Mouse (Mus musculus): ENCODE results near the gene Slc38a1. TPM values are rescaled to one million over a fixed set of nuclear protein-coding genes. Genes with fewer than 3 reads are reported as not detected.

The Slc38a1 gene
- 0.74 and 0.87 TPM in 2 replicates for total RNA-seq (2014; rRNA removed)
- polyA plus RNA-seq (2012; rRNA removed): 0.31 and 2.0 TPM in 2 replicates

DNA sequence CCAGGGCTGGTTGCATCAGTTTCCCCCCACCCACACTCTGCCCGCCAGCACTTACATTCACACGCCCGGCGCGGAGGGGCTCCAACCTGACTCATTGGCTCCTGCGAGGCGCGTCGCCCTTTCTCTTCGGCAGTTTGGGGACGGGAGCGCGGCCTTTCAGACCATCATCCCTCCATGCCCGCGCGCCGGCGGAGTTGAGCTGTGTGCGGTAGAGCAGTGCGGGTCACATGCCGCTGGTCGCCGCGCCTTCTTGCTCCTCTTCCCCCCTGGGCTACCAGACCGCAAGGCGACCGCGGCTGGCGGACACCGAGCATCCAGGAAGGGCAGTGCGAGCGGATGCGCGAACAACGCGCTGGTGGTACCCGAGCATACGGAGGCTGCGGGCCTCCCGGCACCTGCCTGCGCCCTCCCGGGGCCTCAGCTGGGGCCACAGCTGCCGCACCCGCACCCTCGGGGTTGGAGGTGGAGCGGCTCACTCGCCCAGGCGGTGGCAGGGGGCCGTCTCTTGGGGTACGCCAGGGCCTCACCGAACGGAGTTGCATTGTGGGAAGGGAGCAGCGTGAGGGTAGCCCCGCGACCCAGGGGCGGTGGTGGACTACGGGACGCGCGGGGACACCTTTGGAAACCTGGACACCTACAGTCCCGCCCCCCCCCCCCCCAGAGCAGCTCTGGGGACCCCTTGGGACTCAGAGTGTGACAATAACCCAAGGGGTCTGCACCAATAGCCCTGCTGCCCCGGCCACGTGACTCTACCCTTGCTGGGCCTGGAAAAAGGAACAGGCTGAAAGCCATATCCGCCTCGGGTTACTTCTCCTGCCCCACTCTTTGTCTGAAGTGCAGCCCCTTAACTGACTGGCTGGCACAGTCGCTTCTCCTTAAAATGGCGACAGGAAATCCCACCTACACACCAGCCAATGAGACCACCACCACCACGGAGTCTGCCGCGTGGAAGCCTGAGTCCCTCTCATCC, at the start of gene Slc38a1:
TSS of gene Slc38a1 (minus strand) at position 478 of the 970 bp plus-strand sequence.
- Histone ChIP-seq H3K9ac (ENCODE audit: low read depth, low read length) (peak within 1 kb of the TSS; percentile 71), H3K79me2 (ENCODE audit: control insufficient read depth, insufficient read depth, low read length) (no peaks in the 10 kb centered on the region), H3K27ac (replicated peaks; ENCODE audit: insufficient read depth, low read depth, low read length) (peak within 1 kb of the TSS; percentile 26; the same call in 1 of the 2 replicates), H3K4me1 (ENCODE audit: control insufficient read depth, insufficient read depth, low read length) (no peaks in the 10 kb centered on the region), H3K36me3 (ENCODE audit: control insufficient read depth, insufficient read depth, low read length) (no peaks in the 10 kb centered on the region), H3K4me3 (ENCODE audit: insufficient read depth, low read depth, low read length) (peak within 1 kb of the TSS; percentile 73), H3K27me3 (ENCODE audit: control insufficient read depth, insufficient read depth, low read length) (peaks cover 6% of the 10 kb centered on the region)
- WGBS: 3% methylated on average over 68 of the region's 70 CpGs
- no peak for TF ChIP-seq CTCF (IDR thresholded peaks at IDR 0.05; ENCODE audit: low read depth, low read length)
- no peak for TF ChIP-seq POLR2A (IDR thresholded peaks at IDR 0.05; ENCODE audit: extremely low read depth, insufficient read depth, low read length)
- DNase-seq (ENCODE audit: extremely low read depth, low read depth, low spot score): no peak

DNA sequence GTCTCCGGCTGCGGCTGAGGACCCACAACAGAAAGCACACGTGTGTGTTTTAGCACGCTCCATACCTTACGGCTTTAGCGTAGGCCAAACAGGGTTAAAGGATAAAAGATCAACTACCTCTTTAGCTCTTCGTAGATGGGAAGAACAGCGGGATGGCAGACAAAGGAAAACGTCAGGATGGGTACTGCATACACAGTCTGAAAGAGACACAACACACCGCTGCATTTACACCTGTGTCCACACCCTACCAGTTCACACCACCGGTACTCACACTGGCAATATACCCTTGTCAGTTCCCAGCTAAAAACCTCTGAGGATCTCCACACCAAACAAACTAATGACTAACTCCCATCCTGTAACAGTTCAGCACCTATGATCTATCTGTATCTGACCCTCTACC, 49.7 kb upstream of the Slc38a1 start:
- DNase-seq (ENCODE audit: extremely low read depth, low read depth, low spot score): no peak
- WGBS: 95% methylated on average over 11 of the region's 11 CpGs
- Histone ChIP-seq H3K36me3 (ENCODE audit: control insufficient read depth, insufficient read depth, low read length) (peaks cover 87% of the 10 kb centered on the region), H3K9ac (ENCODE audit: low read depth, low read length) (no peak overlapping the region), H3K79me2 (ENCODE audit: control insufficient read depth, insufficient read depth, low read length) (no peaks in the 10 kb centered on the region), H3K4me3 (ENCODE audit: insufficient read depth, low read depth, low read length) (no peak overlapping the region), H3K27ac (replicated peaks; ENCODE audit: insufficient read depth, low read depth, low read length) (no peak overlapping the region), H3K27me3 (ENCODE audit: control insufficient read depth, insufficient read depth, low read length) (no peaks in the 10 kb centered on the region), H3K4me1 (ENCODE audit: control insufficient read depth, insufficient read depth, low read length) (peaks cover 4% of the 10 kb centered on the region; the same call in 1 of the 2 replicates)
- TF ChIP-seq POLR2A (IDR thresholded peaks at IDR 0.05; ENCODE audit: extremely low read depth, insufficient read depth, low read length) (no peak), CTCF (IDR thresholded peaks at IDR 0.05; ENCODE audit: low read depth, low read length) (no peak)

DNA sequence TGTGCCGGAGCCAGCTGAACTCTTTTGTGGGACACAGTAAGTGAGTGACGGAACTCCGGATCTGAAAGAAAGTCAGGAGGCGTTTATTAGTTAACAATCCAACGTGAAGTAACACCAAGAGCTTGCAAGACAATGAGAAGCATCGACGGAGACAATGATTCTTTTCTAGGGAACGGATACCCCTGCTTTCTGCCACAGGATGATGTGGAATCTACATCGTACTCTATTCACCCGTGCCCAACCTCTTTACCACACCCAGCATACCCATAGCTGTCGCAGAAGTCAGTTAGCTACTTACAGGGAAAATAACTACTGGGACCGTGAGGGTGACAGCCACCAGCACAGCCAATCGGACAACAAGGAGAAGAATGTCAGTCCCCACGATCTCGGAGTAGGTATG, 48.7 kb upstream of the Slc38a1 start:
- 94% methylated on average over 15 of the region's 15 CpGs for WGBS
- DNase-seq (ENCODE audit: extremely low read depth, low read depth, low spot score): no peak
- Histone ChIP-seq H3K27ac (replicated peaks; ENCODE audit: insufficient read depth, low read depth, low read length) (no peak overlapping the region), H3K79me2 (ENCODE audit: control insufficient read depth, insufficient read depth, low read length) (no peaks in the 10 kb centered on the region), H3K36me3 (ENCODE audit: control insufficient read depth, insufficient read depth, low read length) (peaks cover 82% of the 10 kb centered on the region), H3K4me3 (ENCODE audit: insufficient read depth, low read depth, low read length) (no peak overlapping the region), H3K27me3 (ENCODE audit: control insufficient read depth, insufficient read depth, low read length) (no peaks in the 10 kb centered on the region), H3K4me1 (ENCODE audit: control insufficient read depth, insufficient read depth, low read length) (peaks cover 4% of the 10 kb centered on the region; the same call in 1 of the 2 replicates), H3K9ac (ENCODE audit: low read depth, low read length) (no peak overlapping the region)
- TF ChIP-seq POLR2A (IDR thresholded peaks at IDR 0.05; ENCODE audit: extremely low read depth, insufficient read depth, low read length) (no peak), CTCF (IDR thresholded peaks at IDR 0.05; ENCODE audit: low read depth, low read length) (no peak)

DNA sequence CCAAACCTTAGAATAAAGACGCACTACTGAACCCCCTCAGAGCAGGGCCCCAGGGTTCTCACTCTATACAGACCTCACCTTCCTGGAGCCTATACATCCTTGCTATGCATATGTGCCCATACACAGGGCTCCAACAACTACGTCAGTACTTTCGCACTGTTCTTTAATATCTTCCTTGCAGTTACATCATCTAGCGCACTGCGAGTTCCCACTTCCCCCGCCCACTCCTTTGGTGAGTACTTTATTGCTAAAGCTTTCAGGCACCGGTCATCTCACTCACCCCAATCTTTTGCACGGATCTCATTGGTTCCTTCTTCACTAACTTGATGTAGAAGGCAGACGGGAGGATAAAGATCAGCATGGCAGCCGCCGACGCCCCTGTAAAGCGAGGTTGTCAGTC, 48.1 kb upstream of the Slc38a1 start:
- 89% methylated on average over 13 of the region's 13 CpGs for WGBS
- Histone ChIP-seq H3K27me3 (ENCODE audit: control insufficient read depth, insufficient read depth, low read length) (no peaks in the 10 kb centered on the region), H3K79me2 (ENCODE audit: control insufficient read depth, insufficient read depth, low read length) (no peaks in the 10 kb centered on the region), H3K4me3 (ENCODE audit: insufficient read depth, low read depth, low read length) (no peak overlapping the region), H3K4me1 (ENCODE audit: control insufficient read depth, insufficient read depth, low read length) (peaks cover 3% of the 10 kb centered on the region; the same call in 1 of the 2 replicates), H3K9ac (ENCODE audit: low read depth, low read length) (no peak overlapping the region), H3K27ac (replicated peaks; ENCODE audit: insufficient read depth, low read depth, low read length) (no peak overlapping the region), H3K36me3 (ENCODE audit: control insufficient read depth, insufficient read depth, low read length) (peaks cover 77% of the 10 kb centered on the region)
- TF ChIP-seq POLR2A (IDR thresholded peaks at IDR 0.05; ENCODE audit: extremely low read depth, insufficient read depth, low read length) (no peak), CTCF (IDR thresholded peaks at IDR 0.05; ENCODE audit: low read depth, low read length) (no peak)
- DNase-seq (ENCODE audit: extremely low read depth, low read depth, low spot score): no peak

DNA sequence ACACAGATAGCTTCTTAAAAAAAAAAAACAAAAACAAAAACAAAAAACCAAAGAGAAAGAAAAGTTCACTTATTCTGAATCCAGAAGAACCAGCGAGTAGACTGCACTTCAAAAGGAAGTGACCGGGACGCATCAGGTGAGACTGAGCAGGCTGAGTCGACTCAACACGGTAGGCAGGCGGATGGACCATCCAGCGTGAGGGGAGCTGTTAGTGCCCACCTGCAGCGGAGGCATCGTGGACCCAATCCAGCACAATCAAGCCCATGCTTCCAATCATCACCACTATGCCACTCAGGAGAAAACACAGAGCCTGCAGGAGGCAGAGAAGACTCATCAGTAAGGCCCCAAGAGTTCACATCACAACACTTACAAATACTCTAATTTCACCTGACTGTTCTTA, 47.2 kb upstream of the Slc38a1 start:
- DNase-seq (ENCODE audit: extremely low read depth, low read depth, low spot score): no peak
- 93% methylated on average over 9 of the region's 9 CpGs for WGBS
- Histone ChIP-seq H3K9ac (ENCODE audit: low read depth, low read length) (no peak overlapping the region), H3K4me3 (ENCODE audit: insufficient read depth, low read depth, low read length) (no peak overlapping the region), H3K4me1 (ENCODE audit: control insufficient read depth, insufficient read depth, low read length) (no peaks in the 10 kb centered on the region), H3K36me3 (ENCODE audit: control insufficient read depth, insufficient read depth, low read length) (peaks cover 68% of the 10 kb centered on the region), H3K27ac (replicated peaks; ENCODE audit: insufficient read depth, low read depth, low read length) (no peak overlapping the region), H3K79me2 (ENCODE audit: control insufficient read depth, insufficient read depth, low read length) (no peaks in the 10 kb centered on the region), H3K27me3 (ENCODE audit: control insufficient read depth, insufficient read depth, low read length) (no peaks in the 10 kb centered on the region)
- no peak for TF ChIP-seq POLR2A (IDR thresholded peaks at IDR 0.05; ENCODE audit: extremely low read depth, insufficient read depth, low read length)
- no peak for TF ChIP-seq CTCF (IDR thresholded peaks at IDR 0.05; ENCODE audit: low read depth, low read length)

Measured in liver, adult 2 months (tissue).